Mouse (Mus musculus) gastrocnemius, postnatal 25 days (tissue): Measurements from ENCODE around the gene Prr18. TPM values are rescaled to one million over a fixed set of nuclear protein-coding genes. Genes with fewer than 3 reads are reported as not detected.

Experiments used
- DNase-seq: peaks from one replicate; pipeline ENCODE4 v3.0.0; 2022
- total RNA-seq, 2 experiments: library from RNA; stranded (reverse); gene quantifications; 1 replicate in 1 of 2; 2 replicates in 1 of 2; pipeline ENCODE4 v1.2.3; 2021

The Prr18 gene
- total RNA-seq, 2 experiments from 2014 or later = 0.08 to 0.10 TPM

GRCm38 (mm10) chr17:8388990-8389789 is 51.9 kb downstream of the Prr18 start:
- no peak for DNase-seq

GRCm38 (mm10) chr17:8389790-8390095 is 52.5 kb downstream of the Prr18 start:
- DNase-seq = no peak

- no peak for DNase-seq
Measured at GRCm38 (mm10) chr17:8390487-8390886, 53.2 kb downstream of the Prr18 start.

Other genes with a start within 250 kb of the Prr18 start
- under 1 TPM in 1 of 2 experiments, not detected in 1; 0.38 TPM for gene Gm49673, start 189.7 kb upstream of the Prr18 start, total RNA-seq
- 10 to 100 TPM; 13.0 to 14.8 TPM for gene Rnaset2a, start 189.4 kb upstream of the Prr18 start, total RNA-seq
- 10 to 100 TPM; 13.1 to 18.3 TPM for gene Fgfr1op, start 172.0 kb upstream of the Prr18 start, total RNA-seq
- not detected for gene Ccr6, start 101.4 kb upstream of the Prr18 start, total RNA-seq
- gene Mpc1, start 54.6 kb upstream of the Prr18 start, total RNA-seq = 100 to 1,000 TPM; 407 to 421 TPM
- gene Sft2d1, start 26.4 kb upstream of the Prr18 start, total RNA-seq = 1 to 10 TPM; 6.8 to 8.0 TPM
- not detected for gene T2, start 18.5 kb downstream of the Prr18 start, total RNA-seq
- gene T, start 97.0 kb downstream of the Prr18 start, total RNA-seq = not detected
- gene Pde10a, start 187.9 kb downstream of the Prr18 start, total RNA-seq = 1 to 10 TPM; 3.5 to 7.9 TPM
- not detected for gene Gm17087, start 229.5 kb downstream of the Prr18 start, total RNA-seq